Mouse (Mus musculus) kidney, postnatal 36 days (tissue): ENCODE results near the gene Qrich1.
A peak's percentile ranks its signal among the peaks of the same experiment; 100 is the strongest.

Experiments
- DNase-seq, 2 experiments: peaks; one replicate each; pipeline ENCODE4 v3.0.0; 2021 to 2022; ENCODE audit warnings: mixed read lengths in 2 of 2

Qrich1 gene

GRCm38 (mm10) chr9:108591462-108591861 is 74.9 kb downstream of the Qrich1 start:
- no peak for DNase-seq

GRCm38 (mm10) chr9:108594354-108594753 is 77.7 kb downstream of the Qrich1 start:
- no peak for DNase-seq

GRCm38 (mm10) chr9:108596998-108597764 is 80.6 kb downstream of the Qrich1 start, which contains the start of gene P4htm:
P4htm (minus strand) TSS chr9:108597667.
- peak; percentile 54 to 77 for DNase-seq

GRCm38 (mm10) chr9:108599021-108599566 is 82.5 kb downstream of the Qrich1 start:
- no peak for DNase-seq

- DNase-seq: no peak
Observed at GRCm38 (mm10) chr9:108600011-108600410, 83.4 kb downstream of the Qrich1 start.

- no peak for DNase-seq
Observed at GRCm38 (mm10) chr9:108601986-108602385, 85.4 kb downstream of the Qrich1 start.

- DNase-seq: peak in 1 of 2 experiments; percentile 35
Observed at GRCm38 (mm10) chr9:108607929-108608328, 91.3 kb downstream of the Qrich1 start.

GRCm38 (mm10) chr9:108608889-108609288 is 92.3 kb downstream of the Qrich1 start:
- no peak for DNase-seq
